Mouse (Mus musculus) hindbrain, embryonic 12.5 days (tissue): ENCODE data around the gene Phf20. TPM values are rescaled to one million over a fixed set of nuclear protein-coding genes. Genes with fewer than 3 reads are reported as not detected.

ENCODE experiments used
- ATAC-seq: fragments of 200-750 bp; cut with Nextera tagmentation; 2 replicates; pipeline ENCODE4 v1.8.0; 2017; ENCODE audit warnings: moderate TSS enrichment; ENCODE audit not compliant: low FRiP score
- H3K27ac ChIP-seq: fragments of 300-500 bp; sonication (generic); 2 replicates; pipeline ENCODE4 v1.5.1; 2016; ENCODE audit warnings: mild to moderate bottlenecking
- H3K27me3 ChIP-seq: fragments of 300-500 bp; sonication (generic); 2 replicates; pipeline ENCODE4 v1.6.1; 2016; ENCODE audit warnings: mild to moderate bottlenecking
- H3K36me3 ChIP-seq: fragments of 300-500 bp; sonication (generic); 2 replicates; pipeline ENCODE4 v1.6.1; 2016; ENCODE audit warnings: mild to moderate bottlenecking
- H3K4me1 ChIP-seq: fragments of 300-500 bp; sonication (generic); 2 replicates; pipeline ENCODE4 v1.6.1; 2016
- H3K4me2 ChIP-seq: fragments of 300-500 bp; sonication (generic); replicated peaks from 2 replicates; pipeline ENCODE4 v1.6.1; 2016; ENCODE audit warnings: mild to moderate bottlenecking
- H3K4me3 ChIP-seq: fragments of 300-500 bp; sonication (generic); 2 replicates; pipeline ENCODE4 v1.5.1; 2016; ENCODE audit warnings: mild to moderate bottlenecking
- H3K9ac ChIP-seq: fragments of 300-500 bp; sonication (generic); 2 replicates; pipeline ENCODE4 v1.6.1; 2016; ENCODE audit warnings: mild to moderate bottlenecking, moderate library complexity
- H3K9me3 ChIP-seq: fragments of 300-500 bp; sonication (generic); replicated peaks from 2 replicates; pipeline ENCODE4 v1.6.1; 2016; ENCODE audit warnings: mild to moderate bottlenecking
- WGBS: fragments of 180-500 bp; shearing (Covaris S2); methylation state at CpG from one replicate; pipeline ENCODE4 v1.1.7; 2016; 5-methylcytosine and 5-hydroxymethylcytosine counted together
- polyA plus RNA-seq: library from polyadenylated mRNA; unstranded; fragments of >200 nt; fragmentation: Nextera tagmentation; extraction: Ambion mirVana; gene quantifications from 2 replicates; pipeline ENCODE4 v1.2.1, GENCODE M21; 2016

Phf20 gene
- 95.7 and 97.2 TPM in 2 replicates for polyA plus RNA-seq

GRCm38 (mm10) chr2:156196302-156197128 lies at the start of gene Phf20:
TSS of gene Phf20 (plus strand) at chr2:156196466.
- WGBS = under 1% methylated on average over 62 of the region's 88 CpGs
- ATAC-seq = peak; percentile 98

GRCm38 (mm10) chr2:156147316-156147915 lies 48.9 kb upstream of the Phf20 start:
- H3K4me1 ChIP-seq = peaks cover 12% of the 10 kb centered on the region
- H3K9me3 ChIP-seq = no peaks in the 10 kb centered on the region
- WGBS = 96% methylated on average over 3 of the region's 3 CpGs
- H3K4me3 ChIP-seq = no peak overlapping the region
- no peak overlapping the region for H3K4me2 ChIP-seq
- H3K27ac ChIP-seq = no peak overlapping the region
- peaks cover 34% of the 10 kb centered on the region for H3K36me3 ChIP-seq
- H3K27me3 ChIP-seq = no peaks in the 10 kb centered on the region
- H3K9ac ChIP-seq = no peak overlapping the region
- ATAC-seq = no peak

More at GRCm38 (mm10) chr2:156196302-156197128, at the start of gene Phf20:
- Histone ChIP-seq H3K4me1 (peaks cover 31% of the 10 kb centered on the region), H3K4me3 (peak within 1 kb of the TSS; percentile 78), H3K36me3 (peaks cover 1% of the 10 kb centered on the region; the same call in 1 of the 2 replicates), H3K9ac (peak within 1 kb of the TSS; percentile 82), H3K4me2 (peak within 1 kb of the TSS; percentile 71), H3K27ac (peak within 1 kb of the TSS; percentile 97), H3K27me3 (no peaks in the 10 kb centered on the region), H3K9me3 (no peaks in the 10 kb centered on the region)

- Histone ChIP-seq H3K4me3 (no peak overlapping the region), H3K36me3 (peaks cover 47% of the 10 kb centered on the region), H3K27ac (no peak overlapping the region), H3K4me2 (no peak overlapping the region), H3K9ac (no peak overlapping the region), H3K4me1 (no peaks in the 10 kb centered on the region), H3K27me3 (no peaks in the 10 kb centered on the region), H3K9me3 (no peaks in the 10 kb centered on the region)
- ATAC-seq = no peak
Observed at GRCm38 (mm10) chr2:156151538-156151937, 44.7 kb upstream of the Phf20 start.

- Histone ChIP-seq H3K4me3 (no peak overlapping the region), H3K9ac (no peak overlapping the region), H3K27ac (no peak overlapping the region), H3K9me3 (no peaks in the 10 kb centered on the region), H3K27me3 (no peaks in the 10 kb centered on the region), H3K4me2 (no peak overlapping the region), H3K4me1 (no peaks in the 10 kb centered on the region), H3K36me3 (peaks cover 72% of the 10 kb centered on the region)
- WGBS = 100% methylated on average over 1 of the region's 1 CpGs
- no peak for ATAC-seq
Observed at GRCm38 (mm10) chr2:156165478-156165877, 30.8 kb upstream of the Phf20 start.

- WGBS = 97% methylated on average over 5 of the region's 5 CpGs
- no peak for ATAC-seq
- Histone ChIP-seq H3K9ac (no peak overlapping the region), H3K27ac (no peak overlapping the region), H3K9me3 (no peaks in the 10 kb centered on the region), H3K4me1 (no peaks in the 10 kb centered on the region), H3K4me2 (no peak overlapping the region), H3K4me3 (no peak overlapping the region), H3K36me3 (peaks cover 76% of the 10 kb centered on the region), H3K27me3 (no peaks in the 10 kb centered on the region)
Observed at GRCm38 (mm10) chr2:156166557-156166956, 29.7 kb upstream of the Phf20 start.

GRCm38 (mm10) chr2:156177079-156177478 lies 19.2 kb upstream of the Phf20 start:
- Histone ChIP-seq H3K4me3 (no peak overlapping the region), H3K9ac (no peak overlapping the region), H3K27me3 (no peaks in the 10 kb centered on the region), H3K36me3 (peaks cover 36% of the 10 kb centered on the region), H3K27ac (no peak overlapping the region), H3K4me1 (peaks cover 21% of the 10 kb centered on the region), H3K9me3 (no peaks in the 10 kb centered on the region), H3K4me2 (no peak overlapping the region)
- WGBS = 89% methylated on average over 6 of the region's 6 CpGs
- no peak for ATAC-seq

- H3K9ac ChIP-seq = no peak overlapping the region
- no peaks in the 10 kb centered on the region for H3K9me3 ChIP-seq
- no peak for ATAC-seq
- 82% methylated on average over 7 of the region's 7 CpGs for WGBS
- H3K27ac ChIP-seq = no peak overlapping the region
- H3K4me1 ChIP-seq = peaks cover 21% of the 10 kb centered on the region
- peak overlapping the region; percentile 7 for H3K4me3 ChIP-seq
- peak overlapping the region; percentile 84 for H3K4me2 ChIP-seq
- no peaks in the 10 kb centered on the region for H3K27me3 ChIP-seq
- peaks cover 32% of the 10 kb centered on the region for H3K36me3 ChIP-seq
Observed at GRCm38 (mm10) chr2:156177651-156178050, 18.6 kb upstream of the Phf20 start.

GRCm38 (mm10) chr2:156179046-156179795 lies 17.0 kb upstream of the Phf20 start:
- peak overlapping the region; percentile 84 for H3K4me2 ChIP-seq
- peaks cover 22% of the 10 kb centered on the region for H3K36me3 ChIP-seq
- no peaks in the 10 kb centered on the region for H3K27me3 ChIP-seq
- H3K27ac ChIP-seq = peak overlapping the region; percentile 98
- H3K4me3 ChIP-seq = peak overlapping the region; percentile 83
- H3K9me3 ChIP-seq = no peaks in the 10 kb centered on the region
- WGBS = 2% methylated on average over 47 of the region's 47 CpGs
- ATAC-seq = peak; percentile 39
- H3K4me1 ChIP-seq = peaks cover 21% of the 10 kb centered on the region
- H3K9ac ChIP-seq = peak overlapping the region; percentile 100

- Histone ChIP-seq H3K4me3 (peak overlapping the region; percentile 83), H3K36me3 (peaks cover 18% of the 10 kb centered on the region), H3K9me3 (no peaks in the 10 kb centered on the region), H3K4me1 (peaks cover 21% of the 10 kb centered on the region), H3K27me3 (no peaks in the 10 kb centered on the region), H3K9ac (peak overlapping the region; percentile 100), H3K4me2 (no peak overlapping the region), H3K27ac (peak overlapping the region; percentile 98)
- ATAC-seq = no peak; the same call in 1 of the 2 replicates
- 1% methylated on average over 40 of the region's 41 CpGs for WGBS
Observed at GRCm38 (mm10) chr2:156179796-156180093, 16.5 kb upstream of the Phf20 start.

GRCm38 (mm10) chr2:156180094-156180821 lies 16.0 kb upstream of the Phf20 start, which contains the start of gene Rbm39:
TSS of gene Rbm39 (minus strand) at chr2:156180238.
- H3K27ac ChIP-seq = peak within 1 kb of the TSS; percentile 98
- peaks cover 21% of the 10 kb centered on the region for H3K4me1 ChIP-seq
- peak within 1 kb of the TSS; percentile 83 for H3K4me3 ChIP-seq
- H3K4me2 ChIP-seq = peak within 1 kb of the TSS; percentile 84
- peaks cover 17% of the 10 kb centered on the region for H3K36me3 ChIP-seq
- peak; percentile 97 for ATAC-seq
- H3K9ac ChIP-seq = peak within 1 kb of the TSS; percentile 100
- WGBS = 0% methylated on average over 47 of the region's 47 CpGs
- H3K9me3 ChIP-seq = no peaks in the 10 kb centered on the region
- no peaks in the 10 kb centered on the region for H3K27me3 ChIP-seq

GRCm38 (mm10) chr2:156180824-156181590 lies 15.3 kb upstream of the Phf20 start:
- Histone ChIP-seq H3K9ac (peak overlapping the region; percentile 76), H3K27me3 (no peaks in the 10 kb centered on the region), H3K27ac (peak overlapping the region; percentile 98), H3K4me1 (peaks cover 21% of the 10 kb centered on the region), H3K4me2 (peak overlapping the region; percentile 61), H3K9me3 (no peaks in the 10 kb centered on the region), H3K36me3 (peaks cover 14% of the 10 kb centered on the region), H3K4me3 (peak overlapping the region; percentile 83)
- 19% methylated on average over 8 of the region's 8 CpGs for WGBS
- no peak for ATAC-seq
